Mouse (Mus musculus) heart, postnatal 0 days (tissue): Measurements from ENCODE around the gene Nfia.

Experiments
- CTCF ChIP-seq: IDR thresholded peaks from 2 replicates; pipeline ENCODE4 v1.5.1; 2016; ENCODE audit warnings: antibody characterized with exemption, control low read depth, low read depth
- EP300 ChIP-seq: IDR thresholded peaks from 2 replicates; pipeline ENCODE4 v1.6.1; 2016; ENCODE audit warnings: antibody characterized with exemption, low read depth

DNA sequence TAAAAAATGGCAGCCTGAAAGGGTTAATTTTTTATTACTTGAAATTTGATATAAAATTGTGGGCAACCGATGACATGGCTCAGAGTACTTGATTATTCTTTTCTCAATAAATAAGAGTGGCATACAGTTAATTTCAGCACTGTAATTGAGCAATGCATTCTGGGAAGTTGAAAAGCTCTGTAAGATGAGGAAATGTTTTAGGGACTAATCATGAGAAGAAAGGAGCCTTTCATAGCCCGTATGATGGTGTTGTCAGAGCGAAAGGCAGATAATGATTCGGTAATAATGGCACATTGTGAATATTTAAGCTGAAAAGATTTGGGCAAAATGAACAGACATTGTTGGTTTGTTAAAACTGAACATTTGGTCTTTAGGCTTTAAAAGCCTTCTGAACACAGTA, 133.3 kb downstream of the Nfia start:
- TF ChIP-seq CTCF, result no peak
- TF ChIP-seq EP300, result no peak
